Mouse (Mus musculus): ENCODE data around the gene Ccnb1ip1. TPM values are rescaled to one million over a fixed set of nuclear protein-coding genes. Genes with fewer than 3 reads are reported as not detected.
A peak's percentile ranks its signal among the peaks of the same experiment; 100 is the strongest.

The Ccnb1ip1 gene
- total and polyA plus RNA-seq, 3 experiments: 23.3 to 27.6 TPM; not detected in 1

GRCm38 (mm10) chr14:50796464-50796863 lies 11.1 kb downstream of the Ccnb1ip1 start:
- H3K9me3 ChIP-seq (replicated peaks; ENCODE audit: insufficient read depth, low read length): no peaks in the 10 kb centered on the region
- peaks cover 0 to 12% of the 10 kb centered on the region in 2 experiments; a peak in 2 of 4 replicates for H3K4me1 ChIP-seq (ENCODE audit: control insufficient read depth in 1 of 2, insufficient read depth in 2 of 2, low read length in 2 of 2)
- H3K36me3 ChIP-seq (ENCODE audit: control insufficient read depth in 1 of 2, insufficient read depth in 2 of 2, low read length in 2 of 2): peaks cover 13 to 27% of the 10 kb centered on the region in 2 experiments
- H3K79me2 ChIP-seq (ENCODE audit: control insufficient read depth, insufficient read depth, low read length, poor library complexity): peaks cover 17% of the 10 kb centered on the region
- no peak overlapping the region for H3K4me3 ChIP-seq (ENCODE audit: control insufficient read depth in 1 of 2, insufficient read depth in 1 of 2, low read depth in 2 of 2, low read length in 2 of 2)
- H3K9ac ChIP-seq (ENCODE audit: control insufficient read depth, low read depth, low read length, poor library complexity, severe bottlenecking): no peak overlapping the region
- TF ChIP-seq TCF12 (IDR thresholded peaks at IDR 0.05; ENCODE audit: low read depth, low read length) (no peak), ELF1 (IDR thresholded peaks at IDR 0.05; ENCODE audit: low read depth, low read length) (no peak), POLR2AphosphoS5 (IDR thresholded peaks at IDR 0.05; ENCODE audit: borderline replicate concordance, low read depth, low read length) (peak; percentile 56; the same call in 1 of the 2 replicates), JUND (IDR thresholded peaks at IDR 0.05; ENCODE audit: low read depth, low read length) (no peak), ZKSCAN1 (IDR thresholded peaks at IDR 0.05; ENCODE audit: low read depth, low read length) (no peak), KAT2A (conservative IDR thresholded peaks at IDR 0.05; ENCODE audit: low read depth, low read length) (no peak), EP300 (IDR thresholded peaks at IDR 0.05; ENCODE audit: low read depth in 1 of 2, low read length in 2 of 2) (no peak), MAX (IDR thresholded peaks at IDR 0.05; ENCODE audit: low read length) (no peak)
- no peak overlapping the region for H3K27ac ChIP-seq (ENCODE audit: control insufficient read depth, low read depth, low read length)
- no peaks in the 10 kb centered on the region for H3K27me3 ChIP-seq (ENCODE audit: control insufficient read depth in 1 of 2, insufficient read depth in 2 of 2, low read length in 2 of 2)
- peak; percentile 64 for DNase-seq (ENCODE audit: low read depth, low spot score)

GRCm38 (mm10) chr14:50795965-50796364 lies 11.6 kb downstream of the Ccnb1ip1 start:
- peaks cover 13 to 25% of the 10 kb centered on the region in 2 experiments for H3K36me3 ChIP-seq (ENCODE audit: control insufficient read depth in 1 of 2, insufficient read depth in 2 of 2, low read length in 2 of 2)
- H3K27ac ChIP-seq (ENCODE audit: control insufficient read depth, low read depth, low read length): no peak overlapping the region
- H3K79me2 ChIP-seq (ENCODE audit: control insufficient read depth, insufficient read depth, low read length, poor library complexity): peaks cover 12% of the 10 kb centered on the region
- no peaks in the 10 kb centered on the region for H3K9me3 ChIP-seq (replicated peaks; ENCODE audit: insufficient read depth, low read length)
- no peaks in the 10 kb centered on the region for H3K27me3 ChIP-seq (ENCODE audit: control insufficient read depth in 1 of 2, insufficient read depth in 2 of 2, low read length in 2 of 2)
- TF ChIP-seq CHD1 (IDR thresholded peaks at IDR 0.05; ENCODE audit: low read depth, low read length) (no peak), POLR2A (IDR thresholded peaks at IDR 0.05; ENCODE audit: control insufficient read depth in 1 of 2, insufficient read depth in 1 of 2, low read depth in 1 of 2, low read length in 2 of 2, poor library complexity in 1 of 2) (peak in 1 of 2 experiments; percentile 68; a peak in 2 of 4 replicates)
- no peak overlapping the region for H3K9ac ChIP-seq (ENCODE audit: control insufficient read depth, low read depth, low read length, poor library complexity, severe bottlenecking)
- DNase-seq (ENCODE audit: low read depth, low spot score): peak; percentile 72
- H3K4me1 ChIP-seq (ENCODE audit: control insufficient read depth in 1 of 2, insufficient read depth in 2 of 2, low read length in 2 of 2): peaks cover 0 to 12% of the 10 kb centered on the region in 2 experiments; a peak in 2 of 4 replicates
- H3K4me3 ChIP-seq (ENCODE audit: control insufficient read depth in 1 of 2, insufficient read depth in 1 of 2, low read depth in 2 of 2, low read length in 2 of 2): no peak overlapping the region

GRCm38 (mm10) chr14:50795261-50795935 lies 12.1 kb downstream of the Ccnb1ip1 start:
- Histone ChIP-seq H3K79me2 (ENCODE audit: control insufficient read depth, insufficient read depth, low read length, poor library complexity) (peaks cover 8% of the 10 kb centered on the region), H3K36me3 (ENCODE audit: control insufficient read depth in 1 of 2, insufficient read depth in 2 of 2, low read length in 2 of 2) (peaks cover 11 to 21% of the 10 kb centered on the region in 2 experiments), H3K4me3 (ENCODE audit: control insufficient read depth in 1 of 2, insufficient read depth in 1 of 2, low read depth in 2 of 2, low read length in 2 of 2) (no peak overlapping the region), H3K9ac (ENCODE audit: control insufficient read depth, low read depth, low read length, poor library complexity, severe bottlenecking) (no peak overlapping the region), H3K4me1 (ENCODE audit: control insufficient read depth in 1 of 2, insufficient read depth in 2 of 2, low read length in 2 of 2) (peaks cover 0 to 12% of the 10 kb centered on the region in 2 experiments; a peak in 2 of 4 replicates), H3K9me3 (replicated peaks; ENCODE audit: insufficient read depth, low read length) (no peaks in the 10 kb centered on the region), H3K27ac (ENCODE audit: control insufficient read depth, low read depth, low read length) (no peak overlapping the region), H3K27me3 (ENCODE audit: control insufficient read depth in 1 of 2, insufficient read depth in 2 of 2, low read length in 2 of 2) (no peaks in the 10 kb centered on the region)
- peak; percentile 71 for DNase-seq (ENCODE audit: low read depth, low spot score)
- TF ChIP-seq POLR2A (IDR thresholded peaks at IDR 0.05; ENCODE audit: control insufficient read depth in 1 of 2, insufficient read depth in 1 of 2, low read depth in 1 of 2, low read length in 2 of 2, poor library complexity in 1 of 2): peak in 1 of 2 experiments; percentile 64; a peak in 1 of 4 replicates
- no peak for TF ChIP-seq GATA1 (IDR thresholded peaks at IDR 0.05; ENCODE audit: low read depth, low read length)

All from MEL (cell line).